40 mouse cellular contexts compared by ENCODE assay signal in the genomic region with DNA sequence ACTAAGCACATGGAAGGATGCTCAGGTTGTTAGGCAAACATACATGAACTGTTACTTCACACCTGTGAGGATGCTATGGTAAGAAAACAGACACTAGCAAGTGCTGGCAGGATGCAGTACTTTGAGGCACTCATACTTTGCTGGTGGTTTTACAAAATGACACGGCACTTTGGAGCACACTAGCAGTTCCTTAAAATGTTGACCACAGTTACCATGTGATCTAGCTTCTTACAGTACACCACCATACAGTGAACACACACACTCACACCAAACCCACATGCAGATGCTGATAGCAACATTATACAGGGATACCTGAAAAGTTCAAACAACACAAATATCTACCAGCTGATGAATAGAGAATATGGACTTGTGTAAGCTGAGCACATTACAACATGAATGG. TPM values are rescaled to one million over a fixed set of nuclear protein-coding genes. Genes with fewer than 3 reads are reported as not detected.
DNase-seq lines count a peak whose midpoint lies in the region; ATAC-seq and TF ChIP-seq lines count a peak whose summit lies in the region.
"Had no signal": no experiment of that assay in that cellular context is flagged by ENCODE, and none has a peak within 500 bp of the region (broad histone marks: within the 10 kb centered on the region; RNA-seq: fewer than 3 reads in every experiment).

No protein-coding gene starts in this region.

- H3K79me2 ChIP-seq in MEL (ENCODE audit: control insufficient read depth, insufficient read depth, low read length, poor library complexity) = no peaks in the 10 kb centered on the region

- peak; percentile 96 for ATAC-seq in megakaryocyte, adult 5-6 weeks (ENCODE audit: poor library complexity, severe bottlenecking)
- peak; percentile 93 for ATAC-seq in neutrophil, adult 5-6 weeks (ENCODE audit: extremely low read depth, insufficient number of reproducible peaks, low FRiP score, poor library complexity, severe bottlenecking)
- ATAC-seq: forebrain, postnatal 0 days; intestine, postnatal 0 days; midbrain, embryonic 16.5 days had no signal

- DNase-seq in 416B (ENCODE audit: low read depth) (peak; percentile 80), MEL (ENCODE audit: low read depth, low spot score) (peak; percentile 57)
- no peak for DNase-seq in thymus, postnatal 14 days
- DNase-seq in cerebellum, adult 8-10 months = no peak
- no peak for DNase-seq in cerebellum, postnatal 4 days (ENCODE audit: low spot score in 2 of 2)
- DNase-seq: adrenal gland, postnatal 14 days; B cell, adult 2 months; cerebellum, adult 11 months; cerebellum, adult 9-11 months; forebrain, postnatal 0 days; gastrocnemius, postnatal 10 days; heart, postnatal 36 days; kidney, adult 9 months; kidney, postnatal 14 days; liver; lung, postnatal 4 days; thymus, postnatal 36 days had no signal

- no peak for TF ChIP-seq CTCF in MEL (IDR thresholded peaks at IDR 0.05 in 2 of 3, conservative IDR thresholded peaks at IDR 0.05 in 1 of 3; ENCODE audit: control insufficient read depth in 1 of 3, insufficient read depth in 1 of 3, low read depth in 2 of 3, low read length in 3 of 3, poor library complexity in 1 of 3, severe bottlenecking in 1 of 3)

- H3K27ac ChIP-seq in MEL (ENCODE audit: control insufficient read depth, low read depth, low read length) = no peak overlapping the region
- H3K27ac ChIP-seq: embryonic facial prominence, embryonic 10.5 days; embryonic facial prominence, embryonic 15.5 days; forebrain, embryonic 12.5 days; hindbrain, embryonic 13.5 days; liver, embryonic 15.5 days; lung, embryonic 15.5 days; neural tube, embryonic 12.5 days; stomach, embryonic 15.5 days had no signal

- no peak for TF ChIP-seq RAD21 in MEL (IDR thresholded peaks at IDR 0.05; ENCODE audit: low read depth, low read length)

- H3K4me3 ChIP-seq in MEL (ENCODE audit: control insufficient read depth in 1 of 2, insufficient read depth in 1 of 2, low read depth in 2 of 2, low read length in 2 of 2) = no peak overlapping the region
- H3K4me3 ChIP-seq: embryonic facial prominence, embryonic 10.5 days; embryonic facial prominence, embryonic 15.5 days; forebrain, embryonic 12.5 days; hindbrain, embryonic 13.5 days; liver, embryonic 15.5 days; lung, embryonic 15.5 days; myocyte; neural tube, embryonic 12.5 days; stomach, embryonic 15.5 days had no signal

- TF ChIP-seq POLR2A in MEL (IDR thresholded peaks at IDR 0.05; ENCODE audit: control insufficient read depth in 1 of 2, insufficient read depth in 1 of 2, low read depth in 1 of 2, low read length in 2 of 2, poor library complexity in 1 of 2) = no peak

- peaks cover 0 to 4% of the 10 kb centered on the region in 2 experiments; a peak in 1 of 4 replicates for H3K4me1 ChIP-seq in MEL (ENCODE audit: control insufficient read depth in 1 of 2, insufficient read depth in 2 of 2, low read length in 2 of 2)
- H3K4me1 ChIP-seq: embryonic facial prominence, embryonic 15.5 days; forebrain, embryonic 12.5 days; liver, embryonic 15.5 days; neural tube, embryonic 12.5 days had no signal

- H3K36me3 ChIP-seq in MEL (ENCODE audit: control insufficient read depth in 1 of 2, insufficient read depth in 2 of 2, low read length in 2 of 2) = no peaks in the 10 kb centered on the region
- H3K36me3 ChIP-seq: embryonic facial prominence, embryonic 10.5 days; embryonic facial prominence, embryonic 15.5 days; forebrain, embryonic 12.5 days; hindbrain, embryonic 13.5 days; liver, embryonic 15.5 days; lung, embryonic 15.5 days; neural tube, embryonic 12.5 days; stomach, embryonic 15.5 days had no signal

- no peak overlapping the region for H3K9ac ChIP-seq in MEL (ENCODE audit: control insufficient read depth, low read depth, low read length, poor library complexity, severe bottlenecking)
- H3K9ac ChIP-seq: embryonic facial prominence, embryonic 15.5 days; forebrain, embryonic 12.5 days; forebrain, postnatal 0 days; hindbrain, embryonic 13.5 days; liver, embryonic 15.5 days; lung, embryonic 15.5 days; neural tube, embryonic 12.5 days; stomach, embryonic 15.5 days had no signal

- H3K27me3 ChIP-seq in MEL (ENCODE audit: control insufficient read depth in 1 of 2, insufficient read depth in 2 of 2, low read length in 2 of 2) = peaks cover 0 to 2% of the 10 kb centered on the region in 2 experiments; a peak in 1 of 4 replicates
- H3K27me3 ChIP-seq: embryonic facial prominence, embryonic 15.5 days; forebrain, embryonic 12.5 days; hindbrain, embryonic 13.5 days; lung, embryonic 15.5 days; neural tube, embryonic 12.5 days; stomach, embryonic 15.5 days had no signal

- TF ChIP-seq EP300 in MEL (IDR thresholded peaks at IDR 0.05; ENCODE audit: low read depth in 1 of 2, low read length in 2 of 2) = peak in 1 of 2 experiments; percentile 30; a peak in 2 of 4 replicates

- H3K9me3 ChIP-seq in MEL (replicated peaks; ENCODE audit: insufficient read depth, low read length) = no peaks in the 10 kb centered on the region
- H3K9me3 ChIP-seq: embryonic facial prominence, embryonic 10.5 days; embryonic facial prominence, embryonic 15.5 days; forebrain, embryonic 12.5 days; hindbrain, embryonic 13.5 days; liver, embryonic 15.5 days; lung, embryonic 15.5 days; neural tube, embryonic 12.5 days; stomach, embryonic 15.5 days had no signal

TF ChIP-seq in MEL, 35 proteins besides CTCF, POLR2A, EP300 and RAD21:
- TF ChIP-seq MYC (IDR thresholded peaks at IDR 0.05; ENCODE audit: low read depth, low read length) = no peak
- TF ChIP-seq KAT2A (conservative IDR thresholded peaks at IDR 0.05; ENCODE audit: low read depth, low read length) = no peak
- no peak for TF ChIP-seq GATA1 (IDR thresholded peaks at IDR 0.05; ENCODE audit: low read depth, low read length)
- TF ChIP-seq GABPA (IDR thresholded peaks at IDR 0.05; ENCODE audit: low read depth, low read length) = no peak
- TF ChIP-seq JUND (IDR thresholded peaks at IDR 0.05; ENCODE audit: low read depth, low read length) = no peak
- TF ChIP-seq MAFK (IDR thresholded peaks at IDR 0.05; ENCODE audit: borderline replicate concordance, low read depth, low read length) = no peak
- TF ChIP-seq MEF2A (IDR thresholded peaks at IDR 0.05; ENCODE audit: extremely low read depth, insufficient replicate concordance, low read depth, low read length, poor library complexity, severe bottlenecking) = no peak
- TF ChIP-seq POLR2AphosphoS5 (IDR thresholded peaks at IDR 0.05; ENCODE audit: borderline replicate concordance, low read depth, low read length) = no peak
- no peak for TF ChIP-seq MAZ (IDR thresholded peaks at IDR 0.05; ENCODE audit: low read depth, low read length)

RNA-seq across cellular contexts. Expression of a gene that starts 3.0 kb away (rescaled TPM):
- total RNA-seq in MEL (2012; rRNA removed) = not detected in 2 replicates
- polyA plus RNA-seq in MEL (2012; ENCODE audit: insufficient read depth in 1 of 2, insufficient read length in 2 of 2, low read depth in 1 of 2, low replicate concordance in 2 of 2, missing spikeins in 1 of 2) = not detected
- total RNA-seq in megakaryocyte, adult 5-6 weeks (2015) = not detected in 2 replicates
- total RNA-seq in megakaryocyte, adult 5-6 weeks (2017) = not detected in 2 replicates
- total RNA-seq in neutrophil, adult 5-6 weeks (2017) = not detected in 2 replicates
- total RNA-seq: adrenal gland, postnatal 14 days; ES-E14; forebrain, postnatal 0 days; gastrocnemius, postnatal 10 days; heart, postnatal 36 days; layer of hippocampus, postnatal 10 days; left cerebral cortex, postnatal 14 days had no signal
- polyA plus RNA-seq: embryonic facial prominence, embryonic 10.5 days; forebrain, embryonic 12.5 days; heart, embryonic 11.5 days; heart, embryonic 16.5 days; hindbrain, embryonic 13.5 days; limb, embryonic 11.5 days; liver, embryonic 15.5 days; midbrain, embryonic 11.5 days had no signal

RNA-seq across cellular contexts. Expression of a gene that starts 27.0 kb away (rescaled TPM):
- total RNA-seq in MEL (2012; rRNA removed) = not detected in 2 replicates
- polyA plus RNA-seq in MEL (2012; ENCODE audit: insufficient read depth in 1 of 2, insufficient read length in 2 of 2, low read depth in 1 of 2, low replicate concordance in 2 of 2, missing spikeins in 1 of 2) = not detected
- not detected in 2 replicates for total RNA-seq in megakaryocyte, adult 5-6 weeks (2015)
- total RNA-seq in megakaryocyte, adult 5-6 weeks (2017) = not detected in 2 replicates
- total RNA-seq in neutrophil, adult 5-6 weeks (2017) = not detected in 2 replicates
- total RNA-seq: adrenal gland, postnatal 14 days; ES-E14; forebrain, postnatal 0 days; gastrocnemius, postnatal 10 days; heart, postnatal 36 days had no signal
- polyA plus RNA-seq: embryonic facial prominence, embryonic 10.5 days; embryonic facial prominence, embryonic 15.5 days; forebrain, embryonic 12.5 days; forebrain, postnatal 0 days; gonadal fat pad, adult 2 months; heart, embryonic 11.5 days; heart, embryonic 16.5 days; hindbrain, embryonic 13.5 days; intestine, postnatal 0 days; limb, embryonic 11.5 days; liver, embryonic 15.5 days; midbrain, embryonic 11.5 days; midbrain, embryonic 16.5 days; myocyte; neural tube, embryonic 12.5 days had no signal

RNA-seq across cellular contexts. Expression of a gene that starts 45.8 kb away (rescaled TPM):
- 0.69 and 2.9 TPM in 2 replicates for total RNA-seq in MEL (2012; rRNA removed)
- 1 to 10 TPM in 1 of 2 experiments, not detected in 1; 2.3 TPM for polyA plus RNA-seq in MEL (2012; ENCODE audit: insufficient read depth in 1 of 2, insufficient read length in 2 of 2, low read depth in 1 of 2, low replicate concordance in 2 of 2, missing spikeins in 1 of 2)
- total RNA-seq in megakaryocyte, adult 5-6 weeks (2015) = 0.22 and 2.4 TPM in 2 replicates
- total RNA-seq in megakaryocyte, adult 5-6 weeks (2017) = 1.9 and 4.4 TPM in 2 replicates
- 2.8 and 3.3 TPM in 2 replicates for total RNA-seq in neutrophil, adult 5-6 weeks (2017)
- total RNA-seq: ES-E14; forebrain, postnatal 0 days; layer of hippocampus, postnatal 10 days; left cerebral cortex, adult 18-20 months had no signal
- polyA plus RNA-seq: cortical plate, adult 2 months; myocyte had no signal

RNA-seq across cellular contexts. Expression of a gene that starts 57.6 kb away (rescaled TPM):
- 9.3 and 10.8 TPM in 2 replicates for total RNA-seq in MEL (2012; rRNA removed)
- polyA plus RNA-seq in MEL (2012; ENCODE audit: insufficient read depth in 1 of 2, insufficient read length in 2 of 2, low read depth in 1 of 2, low replicate concordance in 2 of 2, missing spikeins in 1 of 2) = 100 to 1,000 TPM in 1 of 2 experiments, 10 to 100 TPM in 1; 12.1 to 101 TPM
- total RNA-seq in megakaryocyte, adult 5-6 weeks (2015) = 9.1 and 13.4 TPM in 2 replicates
- 6.5 and 8.5 TPM in 2 replicates for total RNA-seq in megakaryocyte, adult 5-6 weeks (2017)
- 12.7 and 14.1 TPM in 2 replicates for total RNA-seq in neutrophil, adult 5-6 weeks (2017)

RNA-seq across cellular contexts. Expression of a gene that starts 57.8 kb away (rescaled TPM):
- 9.4 and 13.2 TPM in 2 replicates for total RNA-seq in MEL (2012; rRNA removed)
- 10 to 100 TPM in 1 of 2 experiments, not detected in 1; 12.9 TPM for polyA plus RNA-seq in MEL (2012; ENCODE audit: insufficient read depth in 1 of 2, insufficient read length in 2 of 2, low read depth in 1 of 2, low replicate concordance in 2 of 2, missing spikeins in 1 of 2)
- 5.9 and 6.5 TPM in 2 replicates for total RNA-seq in megakaryocyte, adult 5-6 weeks (2015)
- 4.2 and 6.5 TPM in 2 replicates for total RNA-seq in megakaryocyte, adult 5-6 weeks (2017)
- total RNA-seq in neutrophil, adult 5-6 weeks (2017) = 5.9 and 9.7 TPM in 2 replicates

Comparison
In these comparisons a context has a peak if more than half of its experiments do, and no peak if none do; other contexts are left out.
1. DNase-seq: peak in 416B (single experiment) and MEL (single experiment); none in thymus, postnatal 14 days (single experiment), cerebellum, adult 8-10 months (single experiment) and cerebellum, postnatal 4 days (0 of 2).